Mouse (Mus musculus): ENCODE data around the gene Foxred2. TPM values are rescaled to one million over a fixed set of nuclear protein-coding genes. Genes with fewer than 3 reads are reported as not detected.

Gene Foxred2
- polyA plus RNA-seq, 1 experiment from 2014 or later = 1.2 TPM

DNA sequence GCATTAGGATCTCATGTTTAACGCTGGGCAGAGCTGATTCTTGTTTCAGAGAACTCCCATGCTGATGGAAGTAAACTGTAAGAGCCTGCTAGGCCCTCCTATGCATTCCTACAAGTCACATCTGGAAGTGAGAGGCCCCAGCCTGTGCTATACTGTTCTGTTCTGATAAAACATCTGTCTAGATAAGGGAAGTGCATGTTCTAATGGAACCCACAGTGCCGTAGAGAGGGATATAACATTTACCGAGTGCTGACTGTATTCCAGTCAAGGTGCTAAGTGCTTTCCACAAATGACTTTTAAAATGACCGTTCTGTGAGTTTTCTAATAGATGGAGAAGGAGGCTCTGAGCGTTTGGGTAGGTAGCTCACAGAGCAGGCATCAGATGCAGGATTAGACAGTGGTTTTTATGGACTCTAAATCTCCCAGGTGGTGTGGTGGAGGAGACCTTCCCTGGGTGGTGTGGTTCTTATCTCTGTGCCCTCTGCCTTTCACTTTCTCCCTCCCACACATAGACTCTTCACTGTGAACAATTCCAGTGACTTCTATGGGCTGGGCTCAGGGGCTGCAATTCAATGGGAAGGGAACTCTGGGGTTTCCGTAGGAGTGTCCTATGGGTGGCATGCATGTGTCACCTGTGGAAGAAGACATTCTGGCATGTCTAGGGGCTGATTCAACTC, 17.8 kb upstream of the Foxred2 start:
- 25% methylated on average over 6 of the region's 6 CpGs for WGBS (ENCODE audit: insufficient replicate concordance)
- Histone ChIP-seq H3K4me3 (ENCODE audit: low read depth, low read length) (peak overlapping the region; percentile 40), H3K27me3 (ENCODE audit: control insufficient read depth, insufficient read depth, low read depth, low read length) (no peaks in the 10 kb centered on the region), H3K4me2 (ENCODE audit: low read depth, low read length) (peak overlapping the region; percentile 63), H3K4me1 (ENCODE audit: control insufficient read depth, low read depth, low read length) (peaks cover 53% of the 10 kb centered on the region), H3K9ac (ENCODE audit: low read depth, low read length) (peak overlapping the region; percentile 48), H3K27ac (ENCODE audit: low read length) (peak overlapping the region; percentile 94), H3K9me3 (replicated peaks; ENCODE audit: control insufficient read depth, low read length) (no peaks in the 10 kb centered on the region), H3K36me3 (ENCODE audit: control insufficient read depth, insufficient read depth) (no peaks in the 10 kb centered on the region)
- ATAC-seq (ENCODE audit: low read depth) = peak; percentile 82

DNA sequence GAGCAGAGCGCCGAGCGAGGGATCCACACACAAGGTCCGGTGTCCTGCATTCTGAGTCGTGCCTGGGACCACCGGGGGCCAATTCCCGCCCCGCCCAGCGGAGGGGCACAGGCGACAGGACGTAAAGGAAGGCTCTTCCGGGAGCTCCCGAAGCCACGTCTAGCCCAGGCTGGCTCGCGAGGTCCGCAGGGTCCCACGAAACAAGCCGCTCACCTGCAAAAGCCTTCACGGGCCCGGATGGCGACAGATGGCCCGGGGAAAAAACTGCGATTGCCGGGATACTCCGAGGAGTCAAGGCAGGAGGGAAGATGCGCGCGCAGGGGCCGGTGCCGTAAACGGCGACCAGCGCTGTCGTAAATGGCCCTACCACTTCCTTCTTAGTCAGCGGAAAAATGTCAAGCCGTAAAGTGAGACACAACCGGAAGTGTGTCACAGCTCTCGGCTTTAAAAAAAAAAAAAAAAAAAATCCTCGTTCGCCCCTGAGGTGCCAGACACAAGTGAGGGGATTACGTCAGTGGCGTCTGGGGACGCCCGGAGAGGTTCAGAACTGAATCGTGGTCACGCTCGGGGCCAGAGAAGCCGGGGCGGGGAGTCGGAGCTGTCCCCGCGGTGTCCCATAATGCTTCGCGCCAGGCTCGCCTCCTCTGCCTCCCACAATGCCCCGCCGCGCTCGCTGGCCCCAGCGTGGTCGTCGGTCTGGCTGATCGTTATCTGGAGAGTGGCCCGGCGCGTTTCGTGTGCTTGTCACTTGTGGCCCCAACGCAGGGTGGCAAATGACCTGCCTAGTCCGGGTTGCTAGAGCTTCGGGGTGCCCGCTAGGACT, 14.2 kb upstream of the Foxred2 start, which contains the start of gene Eif3d:
Gene Eif3d (minus strand): TSS at position 344 of the 823 bp plus-strand sequence.
- Histone ChIP-seq H3K27ac (ENCODE audit: low read length) (peak within 1 kb of the TSS; percentile 97), H3K27me3 (ENCODE audit: control insufficient read depth, insufficient read depth, low read depth, low read length) (no peaks in the 10 kb centered on the region), H3K4me2 (ENCODE audit: low read depth, low read length) (peak within 1 kb of the TSS; percentile 78), H3K9me3 (replicated peaks; ENCODE audit: control insufficient read depth, low read length) (no peaks in the 10 kb centered on the region), H3K9ac (ENCODE audit: low read depth, low read length) (peak within 1 kb of the TSS; percentile 87), H3K4me3 (ENCODE audit: low read depth, low read length) (peak within 1 kb of the TSS; percentile 87), H3K36me3 (ENCODE audit: control insufficient read depth, insufficient read depth) (peaks cover 30% of the 10 kb centered on the region), H3K4me1 (ENCODE audit: control insufficient read depth, low read depth, low read length) (peaks cover 63% of the 10 kb centered on the region)
- 0% methylated on average over 72 of the region's 72 CpGs for WGBS (ENCODE audit: insufficient replicate concordance)
- peak; percentile 77 for ATAC-seq (ENCODE audit: low read depth)

DNA sequence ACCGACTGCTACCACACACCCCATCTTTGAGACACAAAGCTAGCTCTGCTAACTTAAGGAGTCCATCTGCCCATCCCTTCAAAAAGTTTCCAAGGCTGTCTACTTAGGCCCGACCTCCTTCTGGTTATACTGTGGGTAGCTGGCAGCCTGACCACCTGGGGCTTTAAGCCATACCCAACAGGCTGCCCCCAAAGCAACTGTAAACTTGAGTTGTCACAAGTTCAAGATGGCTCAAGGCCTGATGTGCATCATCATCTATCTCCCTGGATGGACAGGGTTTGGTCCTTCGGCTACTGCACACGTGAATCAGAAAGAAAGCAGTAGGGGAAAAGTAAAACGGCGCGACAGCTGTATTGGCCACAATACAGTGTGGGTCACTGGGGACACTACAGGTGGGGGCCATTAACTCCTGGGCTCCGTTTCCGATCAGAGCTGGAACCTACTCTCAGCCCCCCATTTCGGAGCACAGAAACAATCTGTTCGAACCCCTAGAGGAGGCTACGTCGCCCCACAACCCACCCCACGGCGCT, 13.5 kb upstream of the Foxred2 start:
- peak overlapping the region; percentile 97 for H3K27ac ChIP-seq (ENCODE audit: low read length)
- peaks cover 36% of the 10 kb centered on the region for H3K36me3 ChIP-seq (ENCODE audit: control insufficient read depth, insufficient read depth)
- H3K9ac ChIP-seq (ENCODE audit: low read depth, low read length) = peak overlapping the region; percentile 87
- peaks cover 68% of the 10 kb centered on the region for H3K4me1 ChIP-seq (ENCODE audit: control insufficient read depth, low read depth, low read length)
- under 1% methylated on average over 15 of the region's 15 CpGs for WGBS (ENCODE audit: insufficient replicate concordance)
- H3K27me3 ChIP-seq (ENCODE audit: control insufficient read depth, insufficient read depth, low read depth, low read length) = no peaks in the 10 kb centered on the region
- peak overlapping the region; percentile 87 for H3K4me3 ChIP-seq (ENCODE audit: low read depth, low read length)
- no peak for ATAC-seq (ENCODE audit: low read depth)
- no peaks in the 10 kb centered on the region for H3K9me3 ChIP-seq (replicated peaks; ENCODE audit: control insufficient read depth, low read length)
- peak overlapping the region; percentile 78 for H3K4me2 ChIP-seq (ENCODE audit: low read depth, low read length)

DNA sequence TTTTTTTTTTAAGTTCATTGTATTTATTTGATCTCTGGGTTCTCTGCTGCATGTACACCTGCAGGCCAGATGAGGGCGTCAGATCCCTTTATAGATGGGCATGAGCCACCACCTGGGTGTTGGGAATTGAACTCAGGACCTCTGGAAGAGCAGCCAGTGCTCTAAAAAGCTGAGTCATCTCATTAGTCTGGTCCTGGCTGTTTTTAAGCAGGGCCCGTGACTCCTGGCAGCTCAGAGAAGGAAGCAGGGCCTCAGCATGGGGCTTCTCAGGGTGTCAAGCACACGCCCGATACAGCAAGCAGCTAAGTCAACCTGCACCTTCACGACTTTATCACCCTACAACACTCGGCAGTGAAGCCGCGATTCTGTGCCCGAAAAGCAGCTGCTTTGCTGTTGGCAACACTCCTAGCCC, 8.6 kb upstream of the Foxred2 start:
- H3K4me1 ChIP-seq (ENCODE audit: control insufficient read depth, low read depth, low read length) = peaks cover 44% of the 10 kb centered on the region
- H3K27me3 ChIP-seq (ENCODE audit: control insufficient read depth, insufficient read depth, low read depth, low read length) = no peaks in the 10 kb centered on the region
- H3K9ac ChIP-seq (ENCODE audit: low read depth, low read length) = no peak overlapping the region; the same call in 1 of the 2 replicates
- H3K4me3 ChIP-seq (ENCODE audit: low read depth, low read length) = no peak overlapping the region
- peak overlapping the region; percentile 32 for H3K4me2 ChIP-seq (ENCODE audit: low read depth, low read length)
- peak overlapping the region; percentile 92 for H3K27ac ChIP-seq (ENCODE audit: low read length)
- WGBS (ENCODE audit: insufficient replicate concordance) = 40% methylated on average over 9 of the region's 9 CpGs
- H3K9me3 ChIP-seq (replicated peaks; ENCODE audit: control insufficient read depth, low read length) = no peaks in the 10 kb centered on the region
- peaks cover 85% of the 10 kb centered on the region for H3K36me3 ChIP-seq (ENCODE audit: control insufficient read depth, insufficient read depth)
- peak; percentile 92 for ATAC-seq (ENCODE audit: low read depth)

DNA sequence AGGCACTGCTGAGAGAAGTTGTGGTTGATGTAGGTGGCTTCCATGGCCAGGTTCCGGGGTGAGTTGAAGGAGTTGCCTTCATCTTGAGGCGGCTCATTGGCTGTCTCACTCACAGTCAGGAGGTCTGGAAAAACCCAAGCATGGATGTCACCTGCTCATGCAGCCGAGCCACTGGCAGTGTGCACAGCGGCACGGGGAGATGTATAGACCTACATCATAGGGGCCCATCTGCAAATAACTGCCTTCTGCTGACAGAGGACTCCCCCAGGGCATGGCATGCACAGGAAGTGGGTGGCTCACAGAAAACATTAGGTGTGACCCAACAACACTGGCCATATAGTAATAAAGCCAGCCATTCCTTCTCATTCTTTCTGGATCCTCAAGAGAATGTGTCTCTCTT, 5.9 kb upstream of the Foxred2 start:
- Histone ChIP-seq H3K9me3 (replicated peaks; ENCODE audit: control insufficient read depth, low read length) (no peaks in the 10 kb centered on the region), H3K27me3 (ENCODE audit: control insufficient read depth, insufficient read depth, low read depth, low read length) (no peaks in the 10 kb centered on the region), H3K36me3 (ENCODE audit: control insufficient read depth, insufficient read depth) (peaks cover 91% of the 10 kb centered on the region), H3K4me3 (ENCODE audit: low read depth, low read length) (no peak overlapping the region), H3K4me1 (ENCODE audit: control insufficient read depth, low read depth, low read length) (peaks cover 29% of the 10 kb centered on the region), H3K27ac (ENCODE audit: low read length) (no peak overlapping the region), H3K4me2 (ENCODE audit: low read depth, low read length) (no peak overlapping the region), H3K9ac (ENCODE audit: low read depth, low read length) (no peak overlapping the region)
- 93% methylated on average over 5 of the region's 5 CpGs for WGBS (ENCODE audit: insufficient replicate concordance)
- no peak for ATAC-seq (ENCODE audit: low read depth)

DNA sequence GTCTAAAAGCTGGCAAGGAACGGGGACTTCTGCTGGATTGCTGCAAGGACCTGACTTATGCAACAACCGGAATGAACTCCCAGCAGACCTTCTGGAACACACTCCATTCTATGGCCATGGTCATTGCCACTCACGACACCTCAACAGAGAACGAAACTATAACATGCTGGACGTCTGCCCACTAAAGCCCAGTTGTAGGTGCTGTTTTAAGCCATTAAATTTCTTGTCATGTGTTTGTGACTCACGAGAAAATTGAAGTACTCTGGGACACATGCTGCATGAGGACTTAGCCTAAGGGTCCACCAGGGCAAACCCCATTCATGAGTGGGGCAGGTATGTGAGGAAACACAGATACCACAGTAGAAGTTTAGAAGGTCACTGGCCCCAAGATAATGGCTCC, 4.2 kb upstream of the Foxred2 start:
- ATAC-seq (ENCODE audit: low read depth) = no peak
- H3K4me3 ChIP-seq (ENCODE audit: low read depth, low read length) = no peak overlapping the region
- no peak overlapping the region for H3K27ac ChIP-seq (ENCODE audit: low read length)
- no peak overlapping the region for H3K4me2 ChIP-seq (ENCODE audit: low read depth, low read length)
- 81% methylated on average over 6 of the region's 6 CpGs for WGBS (ENCODE audit: insufficient replicate concordance)
- H3K36me3 ChIP-seq (ENCODE audit: control insufficient read depth, insufficient read depth) = peaks cover 73% of the 10 kb centered on the region
- no peaks in the 10 kb centered on the region for H3K9me3 ChIP-seq (replicated peaks; ENCODE audit: control insufficient read depth, low read length)
- H3K4me1 ChIP-seq (ENCODE audit: control insufficient read depth, low read depth, low read length) = peaks cover 33% of the 10 kb centered on the region
- peaks cover 10% of the 10 kb centered on the region for H3K27me3 ChIP-seq (ENCODE audit: control insufficient read depth, insufficient read depth, low read depth, low read length)
- H3K9ac ChIP-seq (ENCODE audit: low read depth, low read length) = no peak overlapping the region

DNA sequence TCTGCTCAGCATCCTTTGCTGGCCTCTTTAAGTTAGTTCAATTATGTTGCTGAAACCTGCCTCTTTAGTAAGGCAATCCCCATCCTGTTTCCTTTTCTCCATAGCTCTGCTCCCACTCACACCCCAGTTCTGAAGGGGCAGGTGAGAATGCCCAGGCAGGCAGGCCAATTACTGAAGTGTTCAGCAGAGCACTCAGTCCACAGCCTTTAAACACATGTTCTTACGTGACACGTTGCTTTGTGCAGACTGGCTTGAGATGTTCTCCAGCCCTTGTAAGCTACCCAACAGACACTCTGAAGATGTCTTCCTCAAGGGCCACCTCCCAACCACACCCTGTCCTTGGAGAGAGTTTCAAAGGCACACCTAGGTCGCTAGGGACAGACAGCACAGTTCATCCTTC, 1.5 kb upstream of the Foxred2 start:
- ATAC-seq (ENCODE audit: low read depth) = no peak
- H3K27ac ChIP-seq (ENCODE audit: low read length) = no peak overlapping the region
- H3K36me3 ChIP-seq (ENCODE audit: control insufficient read depth, insufficient read depth) = peaks cover 47% of the 10 kb centered on the region

DNA sequence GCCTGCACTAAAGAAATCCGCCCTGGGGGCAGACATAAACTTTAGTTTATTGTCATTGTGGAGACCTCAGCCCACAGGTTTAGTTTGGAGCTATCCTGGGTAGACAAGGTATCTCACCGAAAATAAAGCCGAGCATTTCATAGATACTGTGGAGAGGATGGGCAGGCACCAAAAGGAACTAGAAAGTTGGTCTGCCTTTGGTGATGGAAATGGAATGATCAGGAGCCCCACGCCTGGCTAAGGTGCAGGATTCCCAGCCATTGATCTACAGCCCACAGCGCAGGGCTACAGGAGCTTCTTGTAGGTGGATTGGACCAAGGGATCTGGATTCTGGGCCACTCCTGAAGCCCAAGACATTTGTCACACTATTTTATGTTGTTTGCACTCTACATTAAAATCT, 1.1 kb upstream of the Foxred2 start:
- 48% methylated on average over 5 of the region's 5 CpGs for WGBS (ENCODE audit: insufficient replicate concordance)
- no peak for ATAC-seq (ENCODE audit: low read depth)

More for the DNA sequence above, 1.5 kb upstream of the Foxred2 start:
- Histone ChIP-seq H3K9me3 (replicated peaks; ENCODE audit: control insufficient read depth, low read length) (no peaks in the 10 kb centered on the region), H3K4me2 (ENCODE audit: low read depth, low read length) (no peak overlapping the region), H3K4me1 (ENCODE audit: control insufficient read depth, low read depth, low read length) (peaks cover 20% of the 10 kb centered on the region), H3K27me3 (ENCODE audit: control insufficient read depth, insufficient read depth, low read depth, low read length) (peaks cover 21% of the 10 kb centered on the region), H3K9ac (ENCODE audit: low read depth, low read length) (no peak overlapping the region), H3K4me3 (ENCODE audit: low read depth, low read length) (no peak overlapping the region)
- 50% methylated on average over 3 of the region's 3 CpGs for WGBS (ENCODE audit: insufficient replicate concordance)

More for the DNA sequence above, 1.1 kb upstream of the Foxred2 start:
- no peak overlapping the region for H3K4me2 ChIP-seq (ENCODE audit: low read depth, low read length)
- no peak overlapping the region for H3K9ac ChIP-seq (ENCODE audit: low read depth, low read length)
- no peak overlapping the region for H3K27ac ChIP-seq (ENCODE audit: low read length)
- no peaks in the 10 kb centered on the region for H3K9me3 ChIP-seq (replicated peaks; ENCODE audit: control insufficient read depth, low read length)
- H3K27me3 ChIP-seq (ENCODE audit: control insufficient read depth, insufficient read depth, low read depth, low read length) = peaks cover 21% of the 10 kb centered on the region
- peaks cover 43% of the 10 kb centered on the region for H3K36me3 ChIP-seq (ENCODE audit: control insufficient read depth, insufficient read depth)
- no peak overlapping the region for H3K4me3 ChIP-seq (ENCODE audit: low read depth, low read length)
- H3K4me1 ChIP-seq (ENCODE audit: control insufficient read depth, low read depth, low read length) = peaks cover 20% of the 10 kb centered on the region
